Mouse (Mus musculus): ENCODE measurements around the gene S100a4. TPM values are rescaled to one million over a fixed set of nuclear protein-coding genes. Genes with fewer than 3 reads are reported as not detected.

S100a4 gene
- total and polyA plus RNA-seq, 2 experiments from 2014 or later: 3.0 to 3.1 TPM

DNA sequence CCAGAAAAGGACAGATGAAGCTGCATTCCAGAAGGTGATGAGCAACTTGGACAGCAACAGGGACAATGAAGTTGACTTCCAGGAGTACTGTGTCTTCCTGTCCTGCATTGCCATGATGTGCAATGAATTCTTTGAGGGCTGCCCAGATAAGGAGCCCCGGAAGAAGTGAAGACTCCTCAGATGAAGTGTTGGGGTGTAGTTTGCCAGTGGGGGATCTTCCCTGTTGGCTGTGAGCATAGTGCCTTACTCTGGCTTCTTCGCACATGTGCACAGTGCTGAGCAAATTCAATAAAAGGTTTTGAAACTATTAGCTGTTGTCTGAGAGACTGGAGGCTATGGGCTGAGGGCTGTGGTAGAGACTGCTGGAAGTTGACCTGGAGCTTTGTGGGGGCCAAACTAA is 2.2 kb downstream of the S100a4 start:
- no peaks in the 10 kb centered on the region for H3K36me3 ChIP-seq (ENCODE audit: insufficient read depth, low read length)
- no peaks in the 10 kb centered on the region for H3K4me1 ChIP-seq (ENCODE audit: insufficient read depth, low read length)
- no peak overlapping the region for H3K4me2 ChIP-seq (ENCODE audit: low read depth, low read length)
- no peak for ATAC-seq
- no peak overlapping the region for H3K9ac ChIP-seq (replicated peaks; ENCODE audit: low read length)
- H3K27me3 ChIP-seq (ENCODE audit: insufficient read depth, low read length): no peaks in the 10 kb centered on the region
- no peak for DNase-seq (ENCODE audit: low spot score)
- TF ChIP-seq CTCF (IDR thresholded peaks at IDR 0.05; ENCODE audit: low read depth): no peak
- H3K4me3 ChIP-seq (ENCODE audit: low read length): no peak overlapping the region
- 93% methylated on average over 2 of the region's 2 CpGs for WGBS
- H3K9me3 ChIP-seq (ENCODE audit: low read length): no peaks in the 10 kb centered on the region
- no peak overlapping the region for H3K27ac ChIP-seq

DNA sequence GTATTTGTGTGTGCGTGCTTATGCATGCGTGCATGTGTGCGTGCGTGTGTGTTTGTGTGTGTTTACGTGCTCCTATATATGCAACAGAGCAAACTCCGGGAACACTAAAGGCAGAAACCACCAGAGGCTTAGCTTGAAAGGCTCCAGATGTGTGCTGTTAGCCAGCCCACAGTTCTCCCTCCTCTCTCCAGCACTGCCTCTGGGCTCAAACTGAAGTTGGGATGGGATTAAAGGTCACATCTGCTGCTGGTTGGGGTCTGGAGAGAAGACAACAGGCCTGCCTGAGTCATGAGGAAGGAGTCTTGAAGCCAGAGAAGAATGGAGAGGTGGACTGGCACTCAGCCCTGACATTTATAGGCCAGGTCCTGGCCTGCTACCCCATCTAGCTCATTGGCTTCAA is 2.6 kb downstream of the S100a4 start:
- H3K9me3 ChIP-seq (ENCODE audit: low read length): no peaks in the 10 kb centered on the region
- H3K4me2 ChIP-seq (ENCODE audit: low read depth, low read length): no peak overlapping the region
- no peak overlapping the region for H3K9ac ChIP-seq (replicated peaks; ENCODE audit: low read length)
- no peaks in the 10 kb centered on the region for H3K36me3 ChIP-seq (ENCODE audit: insufficient read depth, low read length)
- WGBS: 90% methylated on average over 6 of the region's 6 CpGs
- no peaks in the 10 kb centered on the region for H3K4me1 ChIP-seq (ENCODE audit: insufficient read depth, low read length)
- H3K27me3 ChIP-seq (ENCODE audit: insufficient read depth, low read length): no peaks in the 10 kb centered on the region
- H3K27ac ChIP-seq: no peak overlapping the region
- TF ChIP-seq CTCF (IDR thresholded peaks at IDR 0.05; ENCODE audit: low read depth): no peak
- no peak overlapping the region for H3K4me3 ChIP-seq (ENCODE audit: low read length)
- ATAC-seq (no peak), DNase-seq (ENCODE audit: low spot score) (no peak)

DNA sequence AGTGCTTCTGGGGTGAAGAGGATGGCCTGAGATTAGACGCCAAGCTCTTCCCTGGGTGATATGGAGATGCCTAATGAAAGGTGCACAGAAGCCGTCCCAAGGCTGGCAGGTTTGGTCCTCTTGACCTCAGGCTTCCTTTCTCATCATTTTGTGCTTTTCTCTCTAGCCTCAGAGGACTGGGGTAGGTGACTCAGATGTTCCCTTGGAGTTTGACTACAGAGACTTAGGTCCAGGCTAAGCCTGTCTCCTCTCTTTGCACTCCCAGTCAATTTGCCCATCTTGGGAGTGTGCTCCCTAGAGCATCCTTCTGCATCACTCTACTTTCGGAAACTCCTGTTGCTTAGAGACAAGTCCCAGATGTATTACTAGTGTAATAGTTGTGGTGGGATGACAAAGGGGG is 3.8 kb downstream of the S100a4 start:
- Histone ChIP-seq H3K9me3 (ENCODE audit: low read length) (no peaks in the 10 kb centered on the region), H3K4me3 (ENCODE audit: low read length) (no peak overlapping the region), H3K4me2 (ENCODE audit: low read depth, low read length) (no peak overlapping the region), H3K36me3 (ENCODE audit: insufficient read depth, low read length) (no peaks in the 10 kb centered on the region), H3K27ac (no peak overlapping the region), H3K27me3 (ENCODE audit: insufficient read depth, low read length) (no peaks in the 10 kb centered on the region), H3K4me1 (ENCODE audit: insufficient read depth, low read length) (no peaks in the 10 kb centered on the region), H3K9ac (replicated peaks; ENCODE audit: low read length) (no peak overlapping the region)
- WGBS: 79% methylated on average over 3 of the region's 3 CpGs
- no peak for DNase-seq (ENCODE audit: low spot score)
- ATAC-seq: no peak
- TF ChIP-seq CTCF (IDR thresholded peaks at IDR 0.05; ENCODE audit: low read depth): no peak

DNA sequence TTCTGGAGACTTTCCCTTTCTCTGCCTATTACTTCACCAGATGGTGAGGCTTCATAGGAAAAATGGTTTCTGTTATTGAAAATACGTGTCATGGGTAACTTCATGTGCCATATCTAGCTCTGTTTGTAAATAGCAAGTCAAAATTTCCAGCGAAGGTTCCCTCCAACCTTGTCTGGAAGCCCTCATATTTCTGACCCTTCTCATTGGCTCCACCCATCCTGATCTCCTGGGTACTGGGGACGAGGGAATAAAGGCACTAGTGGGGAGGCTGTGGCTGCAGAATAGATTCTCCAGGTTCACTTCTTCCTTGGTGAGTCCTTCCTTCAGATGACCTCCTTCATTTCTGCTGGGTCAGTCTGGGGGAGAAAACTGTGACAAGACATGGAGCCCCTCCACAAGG is 4.7 kb downstream of the S100a4 start, which contains the start of gene S100a5:
Gene S100a5, plus strand, starts transcription at position 301 of the 400 bp plus-strand sequence.
- no peak within 1 kb of the TSS for H3K27ac ChIP-seq
- WGBS: 64% methylated on average over 3 of the region's 3 CpGs
- no peak within 1 kb of the TSS for H3K4me2 ChIP-seq (ENCODE audit: low read depth, low read length)
- H3K4me1 ChIP-seq (ENCODE audit: insufficient read depth, low read length): 0 out of 2 replicates have a peak, but pooled peaks cover 5% of the 10 kb centered on the region
- no peak within 1 kb of the TSS for H3K9ac ChIP-seq (replicated peaks; ENCODE audit: low read length)
- H3K9me3 ChIP-seq (ENCODE audit: low read length): no peaks in the 10 kb centered on the region
- no peak for TF ChIP-seq CTCF (IDR thresholded peaks at IDR 0.05; ENCODE audit: low read depth)
- DNase-seq (ENCODE audit: low spot score) (no peak), ATAC-seq (no peak)
- no peaks in the 10 kb centered on the region for H3K27me3 ChIP-seq (ENCODE audit: insufficient read depth, low read length)
- no peak within 1 kb of the TSS for H3K4me3 ChIP-seq (ENCODE audit: low read length)
- no peaks in the 10 kb centered on the region for H3K36me3 ChIP-seq (ENCODE audit: insufficient read depth, low read length)

DNA sequence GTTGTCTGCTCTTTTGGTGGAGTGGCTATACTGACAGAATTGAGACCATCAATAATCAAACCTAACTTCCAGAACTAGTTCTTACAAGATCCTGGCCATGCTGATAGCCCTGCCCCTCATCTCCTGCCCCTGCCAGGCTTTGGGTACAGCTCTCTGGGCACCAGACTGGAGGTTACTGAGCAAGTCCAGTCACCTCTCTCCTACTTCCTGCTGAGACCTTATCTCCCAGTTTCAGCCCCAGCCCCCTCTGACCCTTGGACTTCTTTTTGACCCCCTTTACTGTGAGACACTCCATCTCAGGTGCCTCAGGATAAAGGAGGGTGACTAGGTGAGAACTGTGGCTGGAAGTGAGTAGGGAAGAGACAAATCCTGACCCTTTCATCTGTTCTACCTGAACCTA is 5.5 kb downstream of the S100a4 start:
- no peak overlapping the region for H3K4me2 ChIP-seq (ENCODE audit: low read depth, low read length)
- H3K9ac ChIP-seq (replicated peaks; ENCODE audit: low read length): no peak overlapping the region
- no peaks in the 10 kb centered on the region for H3K9me3 ChIP-seq (ENCODE audit: low read length)
- no peak for TF ChIP-seq CTCF (IDR thresholded peaks at IDR 0.05; ENCODE audit: low read depth)
- H3K27ac ChIP-seq: no peak overlapping the region
- no peak overlapping the region for H3K4me3 ChIP-seq (ENCODE audit: low read length)
- DNase-seq (ENCODE audit: low spot score): no peak
- no peak for ATAC-seq
- 0 out of 2 replicates have a peak, but pooled peaks cover 6% of the 10 kb centered on the region for H3K4me1 ChIP-seq (ENCODE audit: insufficient read depth, low read length)
- H3K36me3 ChIP-seq (ENCODE audit: insufficient read depth, low read length): no peaks in the 10 kb centered on the region
- no peaks in the 10 kb centered on the region for H3K27me3 ChIP-seq (ENCODE audit: insufficient read depth, low read length)

DNA sequence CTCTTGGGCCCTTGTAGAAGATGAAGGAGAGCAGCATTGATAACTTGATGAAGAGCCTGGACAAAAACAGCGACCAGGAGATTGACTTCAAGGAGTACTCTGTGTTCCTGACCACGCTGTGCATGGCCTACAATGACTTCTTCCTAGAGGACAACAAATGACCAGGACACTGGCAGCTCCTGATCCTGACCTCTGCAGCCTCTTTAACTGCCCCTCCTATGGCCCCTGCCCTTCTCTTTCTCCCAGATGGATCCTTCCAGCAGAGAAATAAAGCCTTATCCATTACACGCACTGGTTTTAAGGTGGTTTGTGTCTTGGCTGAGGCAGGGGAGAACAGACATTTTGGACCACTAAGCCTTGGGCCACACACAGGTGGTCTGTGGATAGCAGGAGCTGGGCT is 7.9 kb downstream of the S100a4 start:
- no peaks in the 10 kb centered on the region for H3K36me3 ChIP-seq (ENCODE audit: insufficient read depth, low read length)

DNA sequence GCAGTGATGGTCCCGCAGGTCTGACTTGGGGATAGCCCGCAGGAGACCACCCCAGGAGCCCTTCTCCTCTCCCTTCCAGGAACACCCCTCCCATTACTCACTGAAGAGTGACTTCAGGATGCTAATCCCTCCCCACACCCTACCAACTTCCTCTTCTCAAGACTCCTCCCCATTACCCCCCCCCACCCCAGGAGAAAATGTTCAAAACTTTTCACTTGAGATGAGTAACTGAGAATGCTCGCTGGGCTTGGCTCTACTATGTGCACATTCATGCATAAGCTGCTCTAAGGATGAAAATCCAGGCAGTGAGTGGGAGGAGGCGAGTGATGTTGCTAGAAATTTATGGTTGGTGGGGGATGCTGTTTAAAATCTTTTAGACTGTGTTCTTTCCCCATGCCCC is 8.5 kb downstream of the S100a4 start:
- ATAC-seq (no peak), DNase-seq (ENCODE audit: low spot score) (no peak)
- H3K9ac ChIP-seq (replicated peaks; ENCODE audit: low read length): no peak overlapping the region
- no peaks in the 10 kb centered on the region for H3K9me3 ChIP-seq (ENCODE audit: low read length)
- no peaks in the 10 kb centered on the region for H3K36me3 ChIP-seq (ENCODE audit: insufficient read depth, low read length)
- no peak for TF ChIP-seq CTCF (IDR thresholded peaks at IDR 0.05; ENCODE audit: low read depth)
- no peak overlapping the region for H3K4me3 ChIP-seq (ENCODE audit: low read length)
- no peak overlapping the region for H3K27ac ChIP-seq
- H3K4me2 ChIP-seq (ENCODE audit: low read depth, low read length): no peak overlapping the region
- WGBS: 69% methylated on average over 4 of the region's 4 CpGs
- 0 out of 2 replicates have a peak, but pooled peaks cover 6% of the 10 kb centered on the region for H3K4me1 ChIP-seq (ENCODE audit: insufficient read depth, low read length)
- no peaks in the 10 kb centered on the region for H3K27me3 ChIP-seq (ENCODE audit: insufficient read depth, low read length)

More for the DNA sequence above, 7.9 kb downstream of the S100a4 start:
- Histone ChIP-seq H3K4me1 (ENCODE audit: insufficient read depth, low read length) (0 out of 2 replicates have a peak, but pooled peaks cover 6% of the 10 kb centered on the region), H3K4me3 (ENCODE audit: low read length) (no peak overlapping the region), H3K27me3 (ENCODE audit: insufficient read depth, low read length) (no peaks in the 10 kb centered on the region), H3K9me3 (ENCODE audit: low read length) (no peaks in the 10 kb centered on the region), H3K27ac (no peak overlapping the region), H3K4me2 (ENCODE audit: low read depth, low read length) (no peak overlapping the region), H3K9ac (replicated peaks; ENCODE audit: low read length) (no peak overlapping the region)
- DNase-seq (ENCODE audit: low spot score) (no peak), ATAC-seq (no peak)
- no peak for TF ChIP-seq CTCF (IDR thresholded peaks at IDR 0.05; ENCODE audit: low read depth)
- WGBS: 85% methylated on average over 3 of the region's 3 CpGs
